Mouse (Mus musculus) G1E (cell line): ENCODE measurements at regions not wholly inside any gene's neighbourhood (a gene's known extent, or its start where the extent isn't known, plus 50 kb on each side); places are given as distances from the start of the nearest gene placed in this dataset.

ENCODE experiments used
- ATAC-seq: 2 replicates; pipeline ENCODE4 v1.8.0; 2016; ENCODE audit warnings: mild to moderate bottlenecking; ENCODE audit not compliant: insufficient number of reproducible peaks, poor library complexity, low FRiP score, severe bottlenecking; ENCODE audit errors: extremely low read depth
- DNase-seq: peaks from one replicate; pipeline ENCODE4 v3.0.0; 2012; ENCODE audit warnings: low spot score
- H3K27me3 ChIP-seq: 2 replicates; pipeline ENCODE4 v1.6.1; 2012; ENCODE audit warnings: mild to moderate bottlenecking, low read length, inconsistent platforms; ENCODE audit not compliant: insufficient read depth
- H3K36me3 ChIP-seq: replicated peaks from 2 replicates; pipeline ENCODE3; 2012; ENCODE audit warnings: mild to moderate bottlenecking, inconsistent platforms
- H3K4me1 ChIP-seq: 2 replicates; pipeline ENCODE4 v1.6.1; 2012; ENCODE audit warnings: low read depth, low read length, inconsistent platforms, mixed read lengths; ENCODE audit not compliant: insufficient read depth
- H3K4me3 ChIP-seq: 2 replicates; pipeline ENCODE4 v1.5.1; 2012; ENCODE audit warnings: low read depth, mild to moderate bottlenecking, inconsistent platforms, low read length, moderate library complexity, mixed read lengths
- H3K9me3 ChIP-seq: replicated peaks from 2 replicates; pipeline ENCODE4 v1.6.1; 2012; ENCODE audit warnings: inconsistent platforms
- CTCF ChIP-seq: IDR thresholded peaks from 2 replicates; pipeline ENCODE4 v1.5.1; 2012; ENCODE audit warnings: low read depth, low read length, inconsistent platforms, mixed read lengths
- GATA1 ChIP-seq: IDR thresholded peaks from 2 replicates; pipeline ENCODE4 v1.6.1; 2012; ENCODE audit warnings: borderline replicate concordance, low read length, inconsistent platforms, mixed read lengths
- GATA2 ChIP-seq: IDR thresholded peaks from 2 replicates; pipeline ENCODE4 v1.6.1; 2012; ENCODE audit warnings: low read depth, low read length, inconsistent platforms, borderline replicate concordance
- POLR2AphosphoS5 ChIP-seq: IDR thresholded peaks from 2 replicates; pipeline ENCODE4 v1.6.1; 2012; ENCODE audit warnings: low read depth, low read length, inconsistent platforms; ENCODE audit not compliant: insufficient replicate concordance
- TAL1 ChIP-seq: conservative IDR thresholded peaks from 2 replicates; pipeline ENCODE4 v1.6.1; 2012; ENCODE audit warnings: low read depth, low read length, inconsistent platforms, mixed read lengths

DNA sequence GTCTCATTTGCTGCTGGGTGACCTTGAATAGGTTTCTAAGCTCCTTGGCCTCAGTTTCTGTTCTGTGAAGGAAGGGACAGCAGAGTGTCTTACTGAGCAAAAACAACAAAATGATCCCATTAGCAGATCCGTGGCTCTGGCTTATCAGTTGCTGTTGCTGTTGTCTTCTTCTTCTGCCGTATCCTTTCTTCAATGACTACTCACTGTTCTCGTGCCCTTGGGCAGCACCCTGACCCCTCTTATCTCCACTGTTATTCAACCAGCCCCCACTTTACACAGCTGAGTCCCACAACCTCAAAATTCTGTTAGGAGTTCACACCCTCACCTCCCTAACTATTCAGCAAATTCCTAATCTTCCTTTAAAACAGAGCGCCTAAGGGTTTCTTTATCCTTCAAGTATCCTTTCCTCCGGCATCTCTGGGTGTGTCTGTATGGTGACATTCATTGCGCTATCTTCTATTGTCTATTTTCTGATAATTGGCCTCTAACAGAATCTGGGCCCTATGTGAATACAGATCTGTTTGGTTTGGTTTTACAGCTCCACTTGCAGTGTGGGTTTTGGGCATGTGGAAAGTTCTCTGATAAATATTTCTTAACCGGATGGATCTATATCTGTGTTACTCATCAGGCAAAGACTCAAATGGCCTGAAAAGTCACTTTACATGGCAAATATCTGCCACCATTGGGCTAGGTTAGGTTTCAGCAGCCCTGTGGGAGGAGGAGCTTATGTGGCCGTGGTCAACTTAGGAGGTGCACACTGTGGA lies 59.1 kb upstream of the Serp2 start:
- H3K9me3 ChIP-seq: peaks cover 22% of the 10 kb centered on the region
- no peak for ATAC-seq
- no peak for DNase-seq
- no peak for TF ChIP-seq CTCF
- no peak for TF ChIP-seq GATA2
- no peak for TF ChIP-seq GATA1
- TF ChIP-seq POLR2AphosphoS5: no peak
- TF ChIP-seq TAL1: no peak
- H3K4me1 ChIP-seq: no peaks in the 10 kb centered on the region
- no peaks in the 10 kb centered on the region for H3K36me3 ChIP-seq
- no peak overlapping the region for H3K4me3 ChIP-seq
- no peaks in the 10 kb centered on the region for H3K27me3 ChIP-seq

DNA sequence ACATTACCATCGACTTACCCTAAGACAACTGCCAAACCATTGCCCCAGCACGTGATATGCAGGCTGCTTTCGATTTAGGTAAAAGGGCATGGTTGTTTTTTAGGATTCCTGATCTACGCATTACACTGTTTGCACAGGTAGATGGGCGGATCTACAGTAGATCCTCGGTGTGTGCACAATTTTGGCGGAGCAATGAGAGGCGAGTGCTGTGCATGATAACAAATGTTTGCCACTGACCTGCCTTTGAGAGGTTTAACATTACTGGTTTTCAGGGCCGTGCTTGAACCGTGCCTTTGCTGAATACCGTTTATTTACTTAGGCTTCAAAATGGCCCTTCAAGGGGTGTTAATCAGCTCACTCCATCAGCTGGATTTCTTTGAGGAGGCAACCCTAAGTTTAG lies 58.5 kb upstream of the Serp2 start:
- Histone ChIP-seq H3K27me3 (no peaks in the 10 kb centered on the region), H3K9me3 (peaks cover 22% of the 10 kb centered on the region), H3K36me3 (no peaks in the 10 kb centered on the region), H3K4me1 (no peaks in the 10 kb centered on the region), H3K4me3 (no peak overlapping the region)
- DNase-seq: no peak
- ATAC-seq: no peak
- TF ChIP-seq POLR2AphosphoS5 (no peak), GATA2 (no peak), TAL1 (no peak), CTCF (no peak), GATA1 (no peak)

DNA sequence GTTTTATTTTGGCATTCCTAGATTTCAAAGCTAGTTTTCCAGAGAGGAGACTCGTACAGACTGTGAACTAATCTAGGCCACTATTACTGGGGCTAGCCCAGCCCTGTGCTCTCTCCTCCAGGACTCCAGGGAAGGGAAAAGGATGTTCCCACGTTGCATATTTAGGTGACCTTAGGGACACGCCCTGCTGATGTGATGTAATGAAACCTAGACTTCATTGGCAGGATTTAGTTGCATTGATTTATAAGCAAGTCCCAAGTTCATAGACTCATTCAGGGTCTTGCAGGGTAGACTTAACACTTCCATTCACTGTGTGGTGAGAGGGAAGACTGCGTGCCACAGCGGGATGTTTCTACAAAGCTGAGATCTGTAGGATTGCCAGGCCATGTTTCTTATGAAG lies 58.0 kb upstream of the Serp2 start:
- TF ChIP-seq TAL1 (no peak), GATA2 (no peak), GATA1 (no peak), POLR2AphosphoS5 (no peak)
- ATAC-seq (no peak), DNase-seq (no peak)
- Histone ChIP-seq H3K4me3 (no peak overlapping the region), H3K9me3 (peaks cover 17% of the 10 kb centered on the region), H3K36me3 (no peaks in the 10 kb centered on the region), H3K4me1 (no peaks in the 10 kb centered on the region), H3K27me3 (no peaks in the 10 kb centered on the region)

DNA sequence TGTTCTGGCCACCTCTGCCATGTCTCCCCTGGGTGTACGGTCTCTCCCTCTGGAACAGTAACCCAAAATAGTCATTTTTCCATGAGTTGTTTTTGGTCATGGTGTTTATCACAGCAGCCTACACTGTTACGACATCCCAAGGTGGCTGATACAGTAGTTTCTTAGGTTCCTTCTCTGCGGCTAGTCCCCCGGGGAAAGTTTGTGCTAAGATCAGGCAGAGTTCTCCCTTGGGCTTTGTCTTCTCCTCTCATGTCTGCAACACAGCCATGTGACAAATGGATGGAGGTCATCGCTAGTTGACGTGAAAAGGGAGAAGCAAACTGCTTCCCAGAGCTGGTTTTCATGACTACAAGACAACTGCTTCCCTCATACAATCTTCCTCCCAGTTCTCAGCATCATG lies 56.9 kb upstream of the Serp2 start:
- ATAC-seq (no peak), DNase-seq (no peak)
- Histone ChIP-seq H3K9me3 (peaks cover 14% of the 10 kb centered on the region), H3K36me3 (no peaks in the 10 kb centered on the region), H3K27me3 (no peaks in the 10 kb centered on the region), H3K4me1 (no peaks in the 10 kb centered on the region), H3K4me3 (no peak overlapping the region)
- TF ChIP-seq CTCF (no peak), GATA1 (no peak), TAL1 (no peak), POLR2AphosphoS5 (no peak), GATA2 (no peak)

DNA sequence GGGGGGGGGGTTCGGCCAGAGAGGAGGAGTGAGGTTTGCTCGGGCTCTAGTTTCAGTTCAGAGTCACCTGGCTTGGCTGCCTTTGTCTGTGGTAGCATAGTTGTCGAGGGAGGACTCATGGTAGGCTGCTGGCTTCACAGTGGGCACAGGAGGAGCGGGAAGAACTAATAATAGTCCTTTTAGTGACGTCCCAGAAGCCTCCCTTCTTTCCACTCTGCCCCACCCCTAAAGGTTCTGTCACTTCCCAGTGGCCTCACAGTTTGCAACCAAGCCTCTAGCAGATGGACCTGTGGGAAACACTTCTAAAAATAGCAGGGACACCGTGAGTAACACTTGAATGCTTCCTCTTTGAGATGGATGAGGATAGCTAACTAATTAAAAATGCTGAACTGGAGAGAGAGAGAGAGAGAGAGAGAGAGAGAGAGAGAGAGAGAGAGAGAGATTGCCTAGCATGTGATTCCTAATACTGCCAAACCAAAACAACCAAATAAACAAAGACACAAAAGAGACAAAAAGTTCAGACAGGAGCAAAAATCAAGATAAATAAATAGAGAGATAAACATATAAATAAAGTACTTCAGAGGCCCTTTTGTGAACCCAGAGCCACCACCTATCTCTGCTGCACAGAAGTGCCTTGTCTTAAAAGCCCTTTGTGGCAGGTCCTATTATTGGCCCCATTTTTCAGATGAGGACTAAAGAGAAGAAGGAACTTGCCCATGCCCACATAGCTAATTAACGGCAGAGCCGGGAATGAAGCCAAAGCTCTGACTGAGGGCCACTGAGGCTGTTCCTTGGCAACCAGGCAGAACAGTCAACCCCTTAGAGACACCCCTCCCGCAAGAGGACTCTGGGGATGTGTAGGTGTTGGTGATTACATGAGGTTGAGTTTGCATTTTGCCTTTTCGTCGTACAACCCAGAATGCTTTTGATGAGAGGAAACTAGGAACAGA lies 54.0 kb upstream of the Serp2 start:
- DNase-seq (no peak), ATAC-seq (no peak)

More for the DNA sequence above, 54.0 kb upstream of the Serp2 start:
- TF ChIP-seq CTCF (no peak), GATA2 (no peak), TAL1 (no peak), GATA1 (no peak), POLR2AphosphoS5 (no peak)
- Histone ChIP-seq H3K4me1 (no peaks in the 10 kb centered on the region), H3K4me3 (no peak overlapping the region), H3K9me3 (peaks cover 16% of the 10 kb centered on the region), H3K36me3 (no peaks in the 10 kb centered on the region), H3K27me3 (no peaks in the 10 kb centered on the region)
